Mouse (Mus musculus): ENCODE measurements around the gene Asxl2.
"Not testable (repeated sequence)": the region's sequence is repeated elsewhere in the genome, so short reads cannot be mapped to it uniquely, and the experiment has no call there.

Gene Asxl2

GRCm38 (mm10) chr12:3427891-3428775 is 1.5 kb downstream of the Asxl2 start:
- DNase-seq, result no peak

DNA sequence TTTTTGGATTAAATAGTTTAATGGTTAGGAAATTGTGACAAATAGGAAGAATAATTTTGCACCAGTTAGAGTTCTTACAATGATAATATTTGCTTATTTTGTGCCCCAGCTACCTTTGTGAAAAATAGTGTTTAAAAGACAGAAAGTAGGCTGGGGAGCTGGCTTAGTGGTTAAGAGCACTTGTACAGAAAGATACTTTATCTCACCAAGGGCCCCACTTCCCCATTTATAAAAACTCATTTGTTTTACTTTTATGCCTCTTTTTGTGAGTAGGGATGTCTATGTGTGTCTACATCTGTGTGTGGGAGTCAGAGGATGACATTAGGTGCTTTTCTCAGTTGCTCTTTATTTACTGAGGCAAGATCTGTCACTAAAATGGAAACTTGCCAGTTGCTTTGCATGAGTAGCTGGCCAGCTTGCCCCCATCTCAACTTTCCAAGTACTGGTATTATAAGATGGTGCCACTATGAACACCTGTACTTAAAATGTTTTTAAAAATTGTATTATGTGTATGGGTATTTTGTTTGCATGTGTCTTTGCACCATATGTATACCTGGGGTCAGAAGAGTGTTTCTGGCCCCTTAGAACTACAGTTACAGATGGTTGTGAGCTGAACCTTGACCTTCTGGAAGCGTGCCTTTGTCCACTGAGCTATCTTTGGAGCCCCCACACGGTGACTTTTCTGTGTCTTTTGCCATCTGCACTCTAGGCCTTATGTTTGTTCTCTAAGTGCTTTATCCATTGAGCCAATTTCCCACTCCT is 3.2 kb downstream of the Asxl2 start:
- no peak for DNase-seq

- no peak for DNase-seq
Observed at GRCm38 (mm10) chr12:3430443-3430753, 3.7 kb downstream of the Asxl2 start.

DNA sequence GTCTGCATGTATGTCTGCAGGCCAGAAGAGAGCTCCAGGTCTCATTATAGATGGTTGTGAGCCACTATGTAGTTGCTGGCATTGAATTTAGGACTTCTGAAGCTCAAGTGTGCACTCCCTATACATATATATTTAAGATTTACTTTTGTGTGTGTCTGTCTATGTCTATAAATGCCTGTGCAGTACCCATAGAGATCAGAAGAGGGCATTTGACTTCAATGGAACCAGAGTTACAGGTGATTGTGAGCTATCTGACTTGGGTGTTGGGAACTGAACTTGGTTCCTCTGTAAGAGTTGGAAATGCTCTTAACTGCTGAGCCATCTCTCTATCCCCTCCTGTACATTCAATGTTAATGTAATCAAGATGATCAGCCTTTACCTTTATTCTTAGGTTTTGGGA is 4.3 kb downstream of the Asxl2 start:
- no peak for DNase-seq

DNA sequence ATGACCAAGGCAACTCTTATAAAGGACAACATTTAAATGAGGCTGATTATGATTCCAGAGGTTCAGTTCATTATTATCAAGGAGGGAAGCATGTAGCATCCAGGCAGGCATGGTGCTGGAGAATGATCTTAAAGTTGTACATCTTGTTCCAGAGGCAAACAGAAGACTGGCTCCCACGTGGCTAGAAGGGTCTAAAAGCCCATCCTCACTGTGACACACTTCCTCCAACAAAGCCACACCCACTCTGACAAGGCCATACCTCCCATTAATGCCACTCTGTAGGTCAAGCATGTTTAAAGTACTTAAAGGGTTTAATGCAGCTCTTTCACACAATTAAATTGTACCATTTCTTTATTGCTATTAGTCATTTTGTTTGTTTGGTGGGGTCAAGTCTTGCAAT is 7.1 kb downstream of the Asxl2 start:
- DNase-seq, result no peak

DNA sequence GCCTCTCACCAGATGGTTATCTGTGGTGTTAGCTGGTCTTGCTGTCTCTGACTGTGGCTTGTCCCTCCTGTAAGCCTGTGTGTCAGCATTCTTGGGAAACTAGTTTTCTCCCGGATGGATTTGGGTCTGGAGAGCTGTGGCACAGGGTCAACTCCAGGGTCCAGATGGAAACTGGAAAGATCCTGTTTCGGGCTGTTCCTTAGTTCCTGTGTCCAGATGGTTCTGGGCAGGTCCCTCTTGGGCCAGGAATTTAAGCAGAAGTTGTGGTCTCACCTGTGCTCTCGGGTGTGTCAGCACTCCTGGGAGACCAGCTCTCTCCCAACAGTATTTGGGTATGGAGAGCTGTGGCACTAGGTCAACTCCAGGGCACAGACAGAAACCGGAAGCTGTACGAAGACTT is 9.8 kb downstream of the Asxl2 start:
- no peak for DNase-seq

DNA sequence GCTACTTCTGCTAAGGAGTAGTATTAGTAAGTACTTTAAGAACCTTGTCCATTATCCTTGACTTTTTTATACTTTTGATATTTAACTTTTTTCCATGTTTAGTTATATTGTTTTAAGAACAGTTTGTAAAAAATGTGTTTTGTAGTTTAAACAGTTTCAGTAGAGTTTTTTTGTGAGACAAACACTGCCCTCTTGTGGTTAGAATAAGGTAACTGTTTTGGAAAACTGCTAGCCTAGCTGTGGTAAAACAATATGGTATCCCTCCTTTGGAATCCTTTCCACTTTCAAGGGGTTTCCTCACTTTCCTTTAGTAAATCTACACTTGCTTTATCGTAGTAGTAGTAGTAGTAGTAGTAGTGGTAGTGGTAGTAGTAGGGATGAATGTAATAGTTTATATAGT is 11.2 kb downstream of the Asxl2 start:
- DNase-seq, result no peak

DNA sequence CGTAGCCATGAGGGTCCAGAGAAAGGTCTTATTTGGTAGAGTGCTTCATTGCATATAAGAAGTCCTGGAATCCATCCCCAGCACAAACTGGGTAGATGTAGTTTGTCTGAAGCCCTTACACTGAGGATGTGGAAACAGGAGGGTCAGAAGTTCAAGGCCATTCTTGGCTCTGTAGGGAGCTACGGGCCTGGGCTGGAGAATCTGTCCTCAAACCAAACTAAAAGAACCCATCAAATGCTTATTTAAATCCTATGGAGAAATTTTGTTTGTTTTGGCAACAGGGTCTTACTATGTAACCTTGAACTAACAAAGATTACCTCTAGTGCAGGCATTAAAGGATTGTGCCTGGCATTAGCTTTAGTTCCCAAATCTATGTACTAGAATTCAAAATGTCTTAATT is 14.3 kb downstream of the Asxl2 start:
- no peak for DNase-seq

- DNase-seq, result no peak
Observed at GRCm38 (mm10) chr12:3441361-3441760, 14.7 kb downstream of the Asxl2 start.

DNA sequence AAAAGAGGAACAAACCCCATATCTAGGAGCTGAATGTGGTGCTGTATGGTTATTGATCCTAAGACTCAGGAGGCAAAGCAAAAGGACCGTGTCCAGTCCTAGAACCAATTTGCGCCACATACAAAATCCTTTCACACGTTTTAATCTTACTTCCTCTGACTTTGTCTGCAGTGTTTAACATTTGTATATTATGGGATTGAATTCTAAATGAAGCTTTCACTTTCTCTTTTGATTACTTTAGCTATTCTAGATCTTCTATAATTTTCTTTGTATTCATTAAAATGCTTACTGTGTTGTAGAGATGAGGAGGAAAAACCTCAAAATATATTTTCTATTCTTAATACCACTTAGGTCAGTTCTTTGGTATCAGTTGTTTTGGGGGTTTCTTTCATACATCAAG is 26.9 kb downstream of the Asxl2 start:
- no peak for DNase-seq

GRCm38 (mm10) chr12:3463087-3463486 is 36.4 kb downstream of the Asxl2 start:
- no peak for DNase-seq

DNA sequence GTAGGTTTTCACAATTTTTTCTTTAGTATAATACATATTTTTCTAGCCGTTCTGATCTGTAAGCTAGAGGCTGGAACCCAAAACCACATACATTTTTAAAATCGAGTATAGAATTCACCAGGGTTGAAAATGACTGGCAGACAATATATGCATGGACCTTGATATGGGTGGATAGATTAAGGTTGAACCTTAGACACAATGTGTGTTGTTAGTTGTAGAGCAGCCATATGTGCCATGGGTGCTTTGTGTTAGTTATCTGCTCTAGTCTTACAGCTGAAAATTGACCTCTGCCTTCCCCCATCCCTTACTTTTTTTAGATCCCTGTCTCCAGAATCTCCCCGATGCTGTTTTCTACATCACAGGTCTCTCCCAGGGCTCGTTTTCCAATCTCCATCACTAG is 73.0 kb downstream of the Asxl2 start:
- DNase-seq, result no peak

- no peak for DNase-seq
Observed at GRCm38 (mm10) chr12:3500071-3500470, 73.4 kb downstream of the Asxl2 start.

DNA sequence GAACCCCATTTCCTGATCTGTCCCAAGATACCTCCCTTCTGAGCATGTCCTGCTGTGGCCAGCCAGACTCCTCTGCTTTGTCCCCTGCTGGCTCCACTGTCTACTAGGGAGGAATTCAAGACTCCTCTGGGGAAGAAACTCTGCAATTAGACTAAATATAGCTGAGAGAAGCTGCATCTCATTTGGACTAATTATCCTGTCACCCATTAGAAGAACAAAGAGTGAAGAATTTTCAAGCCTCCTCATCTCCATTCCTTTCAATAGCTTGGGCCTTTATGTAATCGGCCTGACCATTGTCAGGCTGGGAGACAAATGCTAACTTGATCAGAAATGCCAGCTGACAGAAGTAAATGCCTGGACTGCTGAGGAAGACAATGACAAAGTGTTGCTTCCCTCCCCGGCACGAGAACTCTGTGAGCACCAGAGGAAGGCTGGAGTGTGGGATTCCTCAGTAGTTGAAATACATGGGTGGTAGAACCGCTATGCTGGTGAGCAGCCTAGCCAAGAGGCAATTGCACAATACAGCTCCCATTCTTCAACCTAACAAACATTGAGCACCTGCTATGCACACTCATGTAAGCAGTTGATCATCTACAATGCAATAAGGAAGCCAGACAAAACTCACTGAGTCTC is 92.1 kb downstream of the Asxl2 start:
- no peak for DNase-seq

- DNase-seq, result peak; percentile 61
Observed at GRCm38 (mm10) chr12:3521806-3522205, 95.1 kb downstream of the Asxl2 start.

- DNase-seq, result no peak
Observed at GRCm38 (mm10) chr12:3525536-3525935, 98.9 kb downstream of the Asxl2 start.

GRCm38 (mm10) chr12:3535446-3535845 is 108.8 kb downstream of the Asxl2 start:
- not testable (repeated sequence) for DNase-seq

DNA sequence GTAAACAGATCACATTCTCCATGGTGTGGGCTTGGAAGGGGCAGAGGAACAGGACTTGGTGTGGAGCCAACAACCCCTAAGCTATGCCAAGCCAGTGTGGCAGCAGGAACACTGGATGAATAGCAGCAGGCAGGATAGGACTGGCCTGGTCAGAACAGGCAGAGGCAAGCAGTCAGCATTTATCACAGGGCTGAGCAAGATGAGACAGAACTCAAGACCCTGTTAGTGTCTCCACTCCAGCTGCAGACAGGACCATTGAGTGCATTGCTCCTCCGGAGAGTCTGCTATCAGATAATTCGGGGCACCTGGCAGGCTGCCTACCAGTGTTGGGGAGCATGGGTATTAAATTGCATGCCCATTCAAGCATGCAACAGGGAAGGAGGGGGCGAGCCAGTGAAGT is 111.0 kb downstream of the Asxl2 start:
- no peak for DNase-seq

DNA sequence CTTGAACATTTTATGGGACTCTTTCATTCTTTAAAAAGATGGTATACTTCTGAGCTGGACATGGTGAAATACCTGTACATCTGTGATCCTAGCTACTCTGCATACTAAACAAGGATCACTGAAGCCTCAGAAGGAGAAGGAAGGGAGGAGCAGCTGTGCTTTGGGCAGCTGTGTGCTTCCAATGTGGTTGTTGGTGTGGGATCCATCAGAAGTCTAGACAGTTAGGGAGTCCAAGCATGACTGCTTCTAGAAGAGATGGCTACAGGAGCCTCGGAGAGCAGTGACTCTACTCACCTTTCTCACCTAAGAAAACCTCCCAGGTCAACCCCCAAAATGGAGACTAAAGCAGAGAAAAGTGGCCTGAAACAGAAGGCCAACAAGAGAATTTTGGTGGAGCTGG is 111.4 kb downstream of the Asxl2 start:
- DNase-seq, result no peak

DNA sequence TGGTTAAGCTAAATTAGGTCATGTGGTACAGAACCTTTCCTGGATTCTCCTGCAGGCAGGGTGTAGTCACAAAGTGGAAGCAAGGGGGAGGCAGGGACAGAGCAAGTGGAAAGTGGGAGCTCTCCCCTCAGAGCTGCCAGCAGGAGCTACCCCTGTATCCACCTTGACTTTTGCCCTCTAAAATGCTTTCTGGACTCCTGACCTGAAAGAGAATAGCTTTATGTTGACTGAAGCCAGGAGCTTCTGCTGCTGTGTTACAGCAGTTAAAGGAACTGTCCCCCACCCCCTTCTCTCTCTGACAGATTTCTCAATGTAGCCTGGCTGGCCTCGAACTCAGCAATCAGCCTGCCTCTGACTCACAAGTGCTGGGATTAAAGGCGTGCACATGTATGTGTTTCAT is 112.9 kb downstream of the Asxl2 start:
- no peak for DNase-seq

DNA sequence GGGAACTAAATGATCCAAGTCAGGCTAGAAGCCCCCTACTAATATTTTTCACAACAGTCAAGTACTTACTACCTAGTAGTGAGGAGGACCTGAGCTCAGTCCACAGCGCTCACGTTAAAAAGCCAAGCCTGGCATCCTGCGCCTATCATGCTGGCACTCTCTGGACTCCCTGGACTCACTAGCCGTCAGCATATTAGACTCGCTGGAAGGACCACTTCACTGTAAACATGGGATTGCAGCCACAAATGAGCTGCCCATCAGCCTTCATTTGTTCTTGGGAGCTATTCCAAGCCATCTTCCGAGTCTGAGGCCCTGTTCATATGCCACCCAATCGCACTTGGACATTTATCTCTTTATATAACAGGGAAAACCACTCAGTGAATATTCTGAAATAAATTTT is 114.2 kb downstream of the Asxl2 start:
- no peak for DNase-seq

DNA sequence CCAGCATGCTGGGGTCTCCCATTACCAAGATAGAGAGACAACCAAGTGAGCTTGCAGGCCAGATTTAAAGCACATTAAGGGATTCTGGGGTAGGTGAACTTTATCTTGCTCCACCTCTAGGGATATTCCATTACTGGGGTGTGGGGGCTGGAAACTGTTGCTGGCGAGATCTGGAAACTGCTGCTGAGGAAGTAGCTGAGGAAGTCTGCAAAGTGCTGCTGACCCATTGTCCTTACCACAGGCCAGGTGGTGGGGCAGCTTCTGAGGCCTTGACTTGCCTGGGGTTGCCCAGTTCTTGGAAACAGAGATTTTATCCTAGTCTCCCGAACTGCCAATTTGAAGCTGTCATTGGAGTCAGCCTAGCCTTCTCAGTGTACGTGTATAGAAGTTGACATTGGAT is 118.8 kb downstream of the Asxl2 start:
- DNase-seq, result no peak

DNA sequence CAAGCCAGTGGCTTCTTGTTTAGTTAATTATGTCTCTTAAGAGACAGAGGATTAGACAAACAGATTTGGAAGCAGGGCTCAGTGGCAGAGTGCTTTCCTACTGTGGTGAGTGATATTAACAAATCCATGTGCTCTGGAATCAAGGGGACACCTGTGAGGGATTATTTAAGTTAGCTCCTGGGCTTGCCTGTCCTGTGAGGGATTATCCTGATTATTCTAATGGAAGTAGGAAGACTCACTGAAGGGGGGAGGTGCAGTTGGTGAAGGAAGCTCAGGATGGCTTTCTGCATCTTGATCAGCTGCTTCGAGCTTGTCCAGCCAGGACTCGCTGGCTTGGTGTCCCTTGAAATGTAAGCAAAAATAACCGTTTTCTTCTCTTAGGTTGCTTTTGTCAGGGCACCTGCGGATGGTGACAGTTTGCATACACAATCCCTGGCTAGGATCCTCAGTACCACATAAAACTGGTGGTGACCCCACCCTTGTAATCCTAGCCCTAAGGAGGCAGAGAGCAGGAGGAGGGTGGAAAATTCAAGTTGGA is 119.5 kb downstream of the Asxl2 start:
- no peak for DNase-seq

GRCm38 (mm10) chr12:3546781-3547180 is 120.1 kb downstream of the Asxl2 start:
- DNase-seq, result no peak
